Mouse (Mus musculus): Measurements from ENCODE around the gene Retreg3.
"Not testable (repeated sequence)": the region's sequence is repeated elsewhere in the genome, so short reads cannot be mapped to it uniquely, and the experiment has no call there.

Gene Retreg3

GRCm38 (mm10) chr11:101149178-101150105 lies 29.7 kb upstream of the Retreg3 start:
- DNase-seq (ENCODE audit: low read depth, low spot score): no peak

GRCm38 (mm10) chr11:101148751-101149150 lies 29.1 kb upstream of the Retreg3 start:
- DNase-seq (ENCODE audit: low read depth, low spot score): no peak

GRCm38 (mm10) chr11:101146377-101146776 lies 26.7 kb upstream of the Retreg3 start:
- DNase-seq (ENCODE audit: low read depth, low spot score): no peak

- DNase-seq (ENCODE audit: low read depth, low spot score): peak; percentile 84
These were observed 23.9 kb upstream of the Retreg3 start for GRCm38 (mm10) chr11:101143338-101144225.

GRCm38 (mm10) chr11:101142215-101142967 lies 22.7 kb upstream of the Retreg3 start:
- DNase-seq (ENCODE audit: low read depth, low spot score): no peak

- DNase-seq (ENCODE audit: low read depth, low spot score): no peak
These were observed 21.4 kb upstream of the Retreg3 start for GRCm38 (mm10) chr11:101141088-101141487.

- DNase-seq (ENCODE audit: low read depth, low spot score): no peak
These were observed 20.6 kb upstream of the Retreg3 start for GRCm38 (mm10) chr11:101140164-101140819.

- no peak for DNase-seq (ENCODE audit: low read depth, low spot score)
These were observed 19.0 kb upstream of the Retreg3 start for GRCm38 (mm10) chr11:101138536-101139181.

GRCm38 (mm10) chr11:101137000-101137399 lies 17.3 kb upstream of the Retreg3 start:
- no peak for DNase-seq (ENCODE audit: low read depth, low spot score)

- DNase-seq (ENCODE audit: low read depth, low spot score): no peak
These were observed 14.6 kb upstream of the Retreg3 start for GRCm38 (mm10) chr11:101134217-101134865.

- no peak for DNase-seq (ENCODE audit: low read depth, low spot score)
These were observed 13.3 kb upstream of the Retreg3 start for GRCm38 (mm10) chr11:101133037-101133436.

GRCm38 (mm10) chr11:101131701-101132100 lies 12.0 kb upstream of the Retreg3 start:
- DNase-seq (ENCODE audit: low read depth, low spot score): peak; percentile 72

- no peak for DNase-seq (ENCODE audit: low read depth, low spot score)
These were observed 11.5 kb upstream of the Retreg3 start for GRCm38 (mm10) chr11:101131187-101131586.

GRCm38 (mm10) chr11:101130056-101130756 lies 10.5 kb upstream of the Retreg3 start:
- DNase-seq (ENCODE audit: low read depth, low spot score): peak; percentile 94

- DNase-seq (ENCODE audit: low read depth, low spot score): peak; percentile 71
These were observed 9.4 kb upstream of the Retreg3 start for GRCm38 (mm10) chr11:101128996-101129577.

GRCm38 (mm10) chr11:101127075-101127474 lies 7.4 kb upstream of the Retreg3 start:
- DNase-seq (ENCODE audit: low read depth, low spot score): peak; percentile 49

- DNase-seq (ENCODE audit: low read depth, low spot score): not testable (repeated sequence)
These were observed 5.3 kb upstream of the Retreg3 start for GRCm38 (mm10) chr11:101125008-101125407.

- DNase-seq (ENCODE audit: low read depth, low spot score): not testable (repeated sequence)
These were observed 4.8 kb upstream of the Retreg3 start for GRCm38 (mm10) chr11:101124494-101124893.
